Mouse (Mus musculus): ENCODE data around the gene Ablim1.

The Ablim1 gene

DNA sequence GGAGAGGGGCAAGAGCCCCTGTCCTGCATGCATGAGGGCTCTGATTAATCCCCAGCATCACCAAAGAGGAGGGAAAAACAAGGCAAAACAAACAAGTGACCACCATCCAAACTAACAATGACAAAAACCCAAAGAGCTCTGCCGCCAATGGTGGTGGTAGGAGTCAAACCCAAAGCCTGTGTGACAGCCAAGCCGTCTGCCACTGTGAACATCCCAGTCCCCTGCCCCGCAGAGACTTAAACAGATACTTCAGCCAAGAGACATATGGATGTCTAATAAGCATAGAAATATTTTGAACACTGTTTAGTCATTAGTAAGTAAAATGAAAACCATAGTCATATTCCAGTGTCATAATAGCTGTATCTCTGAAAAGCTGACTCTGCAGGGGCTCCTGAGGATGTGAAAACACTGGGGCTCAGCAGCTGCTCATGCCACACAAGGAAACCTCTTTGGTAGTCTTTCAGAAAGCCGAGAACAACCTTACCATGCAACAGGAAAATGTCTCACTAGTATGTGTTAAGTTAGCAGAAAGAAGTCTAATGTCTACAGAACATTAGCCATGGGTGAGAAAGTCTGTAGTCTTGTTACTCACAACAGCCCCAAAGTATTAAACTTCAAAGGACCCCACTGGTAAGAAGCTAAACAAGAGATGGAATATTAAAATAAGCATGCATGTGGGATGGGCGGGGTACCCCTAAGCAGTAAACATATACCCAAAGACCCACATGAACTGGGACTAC is 221.6 kb downstream of the Ablim1 start:
- DNase-seq = no peak

DNA sequence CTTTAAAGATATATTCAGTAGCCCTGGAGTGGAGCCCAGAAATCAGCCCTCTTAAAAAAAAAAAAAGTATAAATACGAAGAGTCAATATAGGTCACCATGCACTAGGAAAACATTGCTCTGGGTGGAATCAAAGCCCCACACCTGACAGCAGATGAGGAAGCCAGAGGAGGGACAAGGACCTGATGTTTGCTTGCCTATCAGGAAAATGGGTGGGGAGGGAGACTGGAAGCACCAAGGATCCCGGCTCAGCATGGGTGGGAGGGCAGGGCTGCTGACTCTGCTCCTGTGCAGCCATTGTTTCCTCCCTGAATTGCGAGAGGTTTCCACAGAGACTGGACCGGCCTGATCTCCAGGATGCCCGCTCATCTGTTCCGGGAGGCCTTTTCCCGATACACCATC is 223.4 kb downstream of the Ablim1 start:
- DNase-seq = no peak

DNA sequence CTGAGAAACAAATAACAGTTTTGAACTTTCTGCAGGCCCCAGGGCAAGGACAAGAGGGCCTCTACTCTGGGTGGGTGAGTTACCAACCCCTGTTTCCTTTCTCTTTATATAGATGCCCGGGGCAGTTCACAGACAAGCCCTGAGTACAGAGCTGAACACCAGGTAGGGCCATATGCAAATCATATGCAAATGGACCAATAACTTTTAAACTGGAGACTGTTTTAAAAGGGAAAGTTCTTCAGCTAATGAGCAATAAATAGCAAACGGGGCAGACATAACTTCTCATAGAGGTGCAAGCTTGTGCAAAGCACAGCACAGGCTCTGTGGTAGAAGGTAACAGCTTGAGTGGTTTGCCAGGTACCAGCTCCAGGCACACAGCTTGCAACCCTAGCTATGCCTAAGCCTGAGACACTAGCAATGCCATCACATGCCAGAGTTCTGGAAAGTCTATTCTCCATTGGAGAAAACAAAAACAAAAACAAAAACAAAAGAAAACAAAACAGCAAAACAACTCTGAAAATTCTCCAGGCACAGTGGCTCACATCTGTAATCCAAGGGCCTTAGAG is 225.8 kb downstream of the Ablim1 start:
- no peak for DNase-seq

DNA sequence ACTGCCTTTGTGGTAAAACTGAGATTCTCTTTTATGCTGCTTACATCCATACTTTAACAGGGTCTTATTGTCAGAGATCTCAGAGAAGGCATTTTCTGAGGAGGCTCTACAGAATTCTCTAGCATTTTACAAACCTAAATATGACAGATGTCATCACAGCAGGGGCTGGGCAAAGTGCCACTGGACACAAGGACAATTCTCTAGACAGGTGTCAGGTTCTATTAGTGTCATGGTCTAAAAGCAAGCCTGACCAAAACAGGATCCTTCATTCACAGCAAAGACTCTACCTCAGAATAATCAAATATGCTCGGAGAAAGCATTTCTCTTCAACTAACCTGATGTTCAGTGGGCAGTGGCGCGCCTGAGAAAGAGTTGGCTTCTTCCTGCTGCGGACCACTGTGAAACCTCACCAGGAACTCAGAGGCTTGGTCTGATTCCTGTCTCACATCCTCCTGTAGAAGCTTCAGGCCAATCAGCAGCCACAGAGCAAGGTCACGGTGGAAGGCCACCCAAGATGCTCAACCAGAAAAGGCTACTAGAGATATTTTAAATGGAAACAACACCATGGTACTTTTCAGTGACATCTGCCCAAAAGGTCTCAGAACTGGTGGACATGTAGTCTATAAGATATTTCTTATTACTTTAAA is 230.1 kb downstream of the Ablim1 start:
- no peak for DNase-seq

DNA sequence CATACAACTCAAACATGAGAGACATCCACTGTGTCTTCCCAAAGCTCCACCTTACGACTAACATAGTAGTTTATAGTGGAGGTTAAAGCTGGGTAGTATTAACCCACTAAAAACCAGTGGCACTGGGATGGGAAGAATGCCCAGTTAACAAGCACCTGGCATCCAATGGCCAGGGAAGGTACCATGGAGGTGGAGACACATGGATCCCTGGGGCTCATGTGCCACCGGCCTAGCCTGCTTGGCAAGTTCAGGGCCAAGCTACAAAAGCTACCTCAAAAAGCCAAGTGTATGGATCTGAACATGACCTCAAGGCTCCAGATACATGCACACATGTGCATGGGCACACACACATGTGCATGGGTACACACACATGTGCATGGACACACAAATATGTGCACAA is 230.8 kb downstream of the Ablim1 start:
- no peak for DNase-seq

DNA sequence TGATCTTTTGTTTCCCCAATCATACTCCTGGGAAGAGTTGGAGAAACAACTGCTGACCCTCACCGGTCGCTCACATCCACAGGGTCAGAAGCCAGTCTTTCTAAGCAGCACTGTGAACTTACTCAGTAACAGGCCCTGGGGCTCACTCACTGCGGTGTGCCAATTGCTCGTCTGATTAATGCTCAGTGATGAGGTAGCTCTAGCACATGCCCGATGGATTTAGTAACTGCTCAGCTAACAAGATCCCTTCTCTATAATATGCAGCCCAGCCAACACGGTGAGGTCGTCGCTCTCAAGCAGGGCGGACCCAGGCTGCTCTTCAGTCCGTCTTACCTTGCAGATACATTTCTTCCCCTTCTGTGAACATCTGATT is 231.6 kb downstream of the Ablim1 start:
- no peak for DNase-seq

DNA sequence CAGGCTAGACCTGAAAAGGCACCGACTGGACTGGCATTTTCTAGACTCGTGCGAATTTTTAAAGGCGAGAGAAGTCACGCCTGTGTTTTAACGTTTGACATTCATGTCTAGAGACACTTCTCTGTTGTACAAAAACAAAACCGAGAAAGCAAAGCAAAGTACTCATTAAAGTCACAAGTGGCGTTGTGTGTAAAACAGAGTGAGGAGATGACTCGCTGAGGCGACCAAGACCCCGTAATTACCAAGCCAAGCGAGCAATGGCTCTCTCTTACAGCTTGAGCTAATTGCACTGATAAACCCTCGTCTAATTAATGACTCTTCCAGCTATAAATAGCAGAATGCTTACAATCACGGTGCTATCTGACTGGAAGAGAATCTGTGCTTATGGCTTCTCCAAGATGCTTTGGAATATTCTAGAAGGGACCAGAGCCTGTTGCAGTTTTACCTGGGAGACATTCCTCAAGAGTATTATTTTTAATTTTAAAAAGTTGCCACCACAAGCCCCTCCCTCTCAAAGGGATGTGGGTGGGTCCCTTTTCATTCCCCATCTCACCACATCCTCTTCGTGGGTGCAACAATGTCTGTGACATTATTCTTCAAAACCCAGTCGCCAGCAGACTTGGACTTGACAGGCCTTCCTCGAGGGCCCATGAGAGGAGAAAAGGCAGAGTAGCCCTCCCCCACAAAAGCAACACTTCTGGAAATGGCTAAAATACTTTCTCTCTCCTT is 232.1 kb downstream of the Ablim1 start:
- no peak for DNase-seq

DNA sequence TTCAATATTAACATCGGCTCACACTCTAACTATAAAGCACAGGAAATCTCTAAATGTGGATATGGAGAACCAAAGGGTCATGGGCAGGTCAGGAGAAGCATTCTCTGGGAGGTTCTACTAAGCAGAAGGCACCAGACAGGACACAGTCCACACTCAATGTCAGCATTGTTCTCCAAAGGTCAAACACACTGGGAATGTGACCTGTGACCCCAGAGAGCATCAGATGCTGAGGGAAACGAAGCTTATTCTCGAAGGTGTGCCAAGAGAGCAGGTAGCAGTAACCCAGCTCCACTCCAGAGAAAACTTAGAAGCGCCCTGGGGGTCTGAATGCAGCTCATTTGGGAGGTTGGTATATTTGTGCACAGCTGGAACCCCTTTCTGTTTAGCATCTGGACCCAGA is 233.2 kb downstream of the Ablim1 start:
- DNase-seq = no peak

DNA sequence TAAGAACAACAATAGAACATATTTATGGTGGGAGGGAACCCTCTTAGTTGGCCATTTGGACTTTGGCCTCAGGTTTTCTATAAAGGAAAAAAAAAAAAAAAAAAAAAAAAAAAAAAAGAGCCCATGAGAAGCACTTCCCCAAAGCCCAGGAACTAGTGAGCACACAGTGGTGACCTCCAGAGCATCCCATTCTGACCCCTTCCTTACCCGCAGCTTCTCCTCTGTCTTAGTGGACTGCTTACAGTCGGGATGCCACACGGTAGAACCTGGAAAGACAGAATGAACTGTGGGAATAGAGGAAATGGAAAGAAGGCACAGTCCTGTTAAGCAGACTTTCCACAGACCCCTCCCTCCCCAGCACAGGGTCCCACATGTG is 235.1 kb downstream of the Ablim1 start:
- DNase-seq = no peak

DNA sequence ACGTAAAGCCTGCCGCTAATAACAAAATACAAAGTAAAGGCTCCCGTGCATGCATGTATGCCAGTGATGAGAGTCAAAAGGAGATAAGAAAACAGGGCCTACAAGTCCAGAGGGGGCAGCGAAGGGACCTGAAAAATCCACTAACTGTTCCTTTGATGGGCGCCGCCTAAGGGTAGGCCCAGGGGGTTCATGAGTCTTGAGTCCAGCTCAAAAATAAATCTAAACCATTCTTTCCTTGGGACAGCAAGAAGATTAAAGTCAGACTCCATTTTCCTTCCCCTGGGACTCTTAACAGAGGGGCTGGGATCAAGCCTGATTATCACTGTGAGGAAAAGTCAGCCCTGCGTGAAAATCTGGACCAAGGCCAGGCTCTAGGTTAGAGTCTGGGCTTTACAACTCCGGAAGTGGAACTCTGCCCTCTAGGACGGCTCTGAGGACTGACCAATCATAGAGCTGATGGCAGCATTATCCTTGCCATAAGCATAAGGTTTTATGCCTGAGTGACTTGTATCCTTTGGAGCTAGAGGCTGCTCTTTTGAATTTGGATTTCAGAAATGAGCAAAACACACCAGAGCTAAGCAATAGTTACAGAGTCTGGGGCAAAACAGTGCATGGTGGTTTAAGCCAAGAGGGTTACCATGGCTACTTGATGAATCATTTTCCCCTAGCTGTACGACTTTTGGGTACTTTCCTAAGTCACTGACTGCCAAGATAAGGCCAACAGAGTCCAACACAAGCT is 235.7 kb downstream of the Ablim1 start:
- DNase-seq = no peak

DNA sequence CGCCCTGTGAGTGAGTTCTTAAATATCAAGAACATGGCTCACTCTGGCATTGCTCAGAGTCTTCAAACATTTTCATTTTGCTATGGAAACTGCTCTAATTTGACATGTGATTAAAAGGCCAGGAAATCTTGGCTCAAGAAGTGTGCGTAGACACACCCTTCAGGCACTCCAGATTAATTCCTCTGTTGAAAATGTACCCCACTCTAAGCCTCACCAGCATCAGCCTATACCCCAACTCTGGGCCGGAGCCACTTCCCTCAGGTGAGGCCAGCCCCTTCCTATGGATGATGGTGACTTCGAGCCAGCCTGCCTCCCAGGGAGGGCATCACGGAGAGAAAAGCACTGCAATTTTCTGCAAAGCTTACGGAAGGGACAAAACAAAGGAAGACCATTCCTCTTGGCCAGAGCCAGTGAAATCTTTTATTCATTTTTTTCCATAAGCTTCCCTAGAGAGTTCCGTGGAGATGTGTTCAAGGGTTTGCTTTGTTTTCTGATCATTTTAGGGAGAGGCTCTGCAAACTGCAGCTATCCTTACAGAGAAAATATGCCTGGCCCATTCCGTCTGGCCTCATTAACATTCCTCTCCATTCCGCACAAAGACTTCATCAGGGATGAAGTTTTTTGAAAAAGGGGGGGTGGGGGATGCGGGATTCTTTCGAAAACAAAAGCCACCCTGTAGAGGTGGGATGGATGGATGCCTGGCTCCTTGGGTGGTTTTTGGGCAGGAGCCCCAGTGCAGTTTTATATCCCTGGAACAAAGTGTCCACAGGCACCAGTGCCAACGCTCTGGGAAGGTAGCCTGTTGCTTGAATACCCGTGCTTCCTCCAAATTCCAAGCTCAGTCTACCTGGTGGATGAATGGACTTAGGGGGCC is 236.7 kb downstream of the Ablim1 start:
- DNase-seq = no peak

DNA sequence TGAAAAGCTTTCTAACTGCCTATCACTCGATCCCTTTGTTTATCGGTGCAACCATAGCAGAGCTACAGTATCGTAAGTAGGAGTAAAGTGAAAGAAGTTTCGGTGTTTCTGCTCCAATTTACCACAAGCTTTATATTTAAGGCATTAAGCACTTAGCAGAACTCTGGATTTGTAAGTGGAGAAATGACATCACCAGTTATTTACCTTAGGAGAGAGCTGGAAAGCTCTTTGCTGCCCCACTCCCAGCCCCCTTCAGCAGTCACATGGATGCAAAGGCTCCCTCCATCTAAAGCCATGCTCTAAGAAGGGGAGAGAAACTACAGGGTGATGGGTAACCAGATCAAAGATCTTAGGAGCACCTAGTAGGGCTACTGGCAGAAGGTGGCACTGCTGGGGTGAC is 241.3 kb downstream of the Ablim1 start:
- DNase-seq = no peak

DNA sequence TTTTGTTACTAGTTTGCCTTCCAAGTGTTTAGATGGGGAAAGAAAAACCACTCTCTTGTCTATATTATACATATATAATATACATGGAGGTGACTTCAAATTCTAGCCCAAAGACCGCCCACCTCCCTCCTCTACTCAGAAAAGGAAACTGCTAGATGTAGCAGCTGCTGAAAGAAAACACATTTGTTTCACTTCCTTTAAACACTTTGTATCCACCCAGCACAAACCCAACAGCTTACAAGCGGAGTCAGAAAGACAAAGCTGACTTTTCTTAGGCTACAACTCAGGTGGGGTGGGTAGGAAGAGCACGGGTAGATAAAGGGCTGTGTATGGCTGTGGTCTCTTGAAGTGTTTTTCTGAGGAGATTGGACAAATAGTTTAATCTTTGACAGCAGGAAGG is 242.0 kb downstream of the Ablim1 start:
- no peak for DNase-seq

DNA sequence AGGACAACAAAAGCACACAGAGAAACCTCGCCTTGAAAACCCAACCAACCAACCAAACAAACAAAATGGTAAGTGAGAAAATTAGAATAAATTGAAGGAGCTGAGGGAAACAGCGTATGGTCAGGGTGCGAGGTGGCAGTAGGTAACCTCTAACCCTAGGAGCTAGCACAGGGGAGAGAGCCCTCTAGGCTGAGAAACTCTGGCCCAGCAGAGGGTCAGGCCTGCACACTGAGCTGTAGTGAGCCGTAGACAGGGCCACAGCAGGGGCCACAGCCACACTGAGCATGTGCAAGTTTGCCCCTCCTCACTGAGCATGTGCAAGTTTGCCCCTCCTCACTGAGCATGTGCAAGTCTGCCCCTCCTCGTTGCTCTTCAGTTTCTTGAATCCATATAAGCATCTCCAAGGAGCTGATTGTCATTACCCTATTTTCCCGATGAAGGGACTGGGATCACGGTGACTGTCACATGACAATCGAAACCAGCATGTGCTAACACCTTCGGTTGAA is 247.6 kb downstream of the Ablim1 start:
- DNase-seq = no peak

DNA sequence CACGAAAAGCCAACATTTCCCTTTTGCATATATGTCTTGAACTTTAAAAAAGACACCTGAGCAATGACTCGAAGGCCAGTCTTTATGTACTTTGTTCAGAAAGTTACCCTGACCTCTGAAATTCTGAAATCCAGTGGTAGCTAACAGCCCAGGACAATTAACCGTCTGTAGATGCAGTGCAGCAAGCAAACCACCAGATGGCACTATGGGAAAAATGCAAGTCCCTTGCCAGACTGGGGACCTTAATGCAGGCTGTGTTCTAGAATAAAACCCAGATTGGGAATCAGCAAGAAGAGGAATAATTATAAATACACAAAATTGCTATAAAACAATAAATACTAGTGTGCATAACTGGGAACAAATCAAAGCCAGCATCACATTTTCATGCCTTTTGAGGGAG is 248.4 kb downstream of the Ablim1 start:
- peak; percentile 54 for DNase-seq

DNA sequence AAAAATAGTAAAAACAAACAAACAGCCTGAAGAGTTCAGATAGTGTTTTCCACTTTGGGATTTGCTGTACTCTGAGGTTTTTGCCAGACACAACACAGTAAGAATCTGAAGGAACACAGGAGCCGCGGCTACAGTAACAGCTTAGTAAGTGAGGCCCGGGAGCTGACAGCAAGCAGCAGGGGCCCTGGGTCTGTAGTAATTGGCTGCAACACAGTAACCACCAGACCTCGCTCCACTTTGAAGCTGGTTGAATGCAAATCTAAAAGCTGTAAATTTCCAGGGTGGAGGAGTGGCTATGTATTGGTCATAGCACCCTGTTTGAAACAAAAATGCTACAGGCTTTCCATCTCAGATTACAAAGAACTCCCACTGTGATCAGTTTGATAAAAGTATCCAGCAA is 252.0 kb downstream of the Ablim1 start:
- DNase-seq = no peak

DNA sequence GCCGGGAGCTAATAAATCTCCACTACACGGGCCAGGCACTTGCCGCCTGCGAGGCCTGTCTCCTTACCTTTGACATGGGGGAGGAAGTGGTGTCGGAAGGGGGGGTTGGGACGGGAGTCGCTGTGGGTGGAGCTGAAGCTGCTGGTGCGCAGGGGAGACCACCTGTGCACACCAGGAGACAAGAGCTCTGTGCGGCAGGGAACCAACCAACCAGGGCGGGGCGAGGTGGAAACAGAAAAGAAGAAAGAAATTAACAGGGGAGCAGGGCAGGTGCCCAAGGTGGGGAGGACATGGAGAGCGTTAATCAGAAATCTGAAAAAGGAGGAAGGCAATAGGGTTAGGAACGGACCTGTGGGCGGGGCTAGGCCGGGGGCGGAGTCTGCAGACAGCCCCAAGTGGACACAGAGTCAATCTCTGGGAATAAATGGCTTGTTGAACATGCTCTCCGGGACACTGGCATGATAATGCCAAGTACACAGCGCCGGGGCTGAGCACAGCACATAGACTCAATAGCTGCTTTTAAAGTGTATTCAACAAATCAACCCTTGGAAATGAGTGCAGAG is 255.6 kb downstream of the Ablim1 start:
- no peak for DNase-seq

DNA sequence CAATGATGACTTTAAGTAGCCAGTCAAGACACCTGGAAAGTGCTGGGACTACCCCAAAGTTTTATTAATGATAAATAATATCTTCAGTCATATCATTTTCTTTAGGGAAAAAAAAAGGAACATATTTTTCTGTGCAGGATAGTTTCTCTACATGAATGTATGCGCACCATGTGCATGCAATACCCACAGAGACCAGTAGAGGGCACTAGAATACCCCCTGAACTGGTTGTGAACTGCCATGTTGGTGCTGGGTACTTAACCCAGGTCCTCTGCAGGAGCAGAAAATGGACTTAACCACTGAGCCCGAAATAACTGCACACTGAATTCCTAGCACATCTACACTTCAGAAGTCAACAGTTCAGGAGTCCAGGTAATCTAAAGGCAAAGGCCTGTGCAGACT is 257.2 kb downstream of the Ablim1 start:
- DNase-seq = no peak

DNA sequence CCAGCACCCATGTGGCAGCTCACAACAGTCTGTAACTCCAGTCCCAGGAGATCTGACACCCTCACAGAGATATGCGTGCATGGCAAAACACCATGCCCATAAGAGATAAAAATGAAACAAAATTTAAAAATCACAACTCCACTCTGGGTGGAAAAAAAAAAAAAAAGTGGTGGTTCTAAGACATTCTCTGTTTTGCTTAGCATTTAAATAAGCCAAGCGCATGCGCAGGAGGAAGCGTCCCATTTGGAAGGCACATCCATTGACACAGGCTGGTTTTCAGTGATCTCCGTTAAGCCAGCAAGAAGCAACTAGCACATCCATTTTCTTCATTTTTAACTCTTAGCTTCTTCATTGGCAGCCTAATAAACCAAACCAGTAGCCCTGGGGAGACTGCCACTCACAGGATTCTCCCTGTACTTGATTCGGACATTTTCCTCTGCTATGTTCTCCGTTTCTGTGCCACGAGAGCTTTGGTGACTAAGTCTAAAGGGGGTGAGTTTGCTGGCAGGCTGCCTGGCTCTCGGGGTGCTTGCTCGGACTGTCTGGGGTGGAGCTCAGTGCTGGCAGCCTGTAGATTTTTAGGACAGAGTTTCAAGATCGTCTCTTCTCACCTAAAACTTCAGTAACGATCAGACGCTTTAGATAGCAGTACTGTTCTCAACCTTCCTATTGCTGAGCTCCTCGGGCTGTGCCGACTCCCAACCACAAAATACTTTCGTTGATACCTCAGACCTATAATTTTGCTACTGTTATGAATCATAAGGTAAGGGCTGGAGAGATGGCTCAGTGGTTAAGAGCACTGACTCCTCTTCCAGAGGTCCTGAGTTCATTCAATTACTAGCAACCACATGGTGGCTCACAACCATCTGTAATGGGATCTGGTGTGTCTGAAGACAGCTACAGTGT is 259.3 kb downstream of the Ablim1 start:
- DNase-seq = peak; percentile 46

DNA sequence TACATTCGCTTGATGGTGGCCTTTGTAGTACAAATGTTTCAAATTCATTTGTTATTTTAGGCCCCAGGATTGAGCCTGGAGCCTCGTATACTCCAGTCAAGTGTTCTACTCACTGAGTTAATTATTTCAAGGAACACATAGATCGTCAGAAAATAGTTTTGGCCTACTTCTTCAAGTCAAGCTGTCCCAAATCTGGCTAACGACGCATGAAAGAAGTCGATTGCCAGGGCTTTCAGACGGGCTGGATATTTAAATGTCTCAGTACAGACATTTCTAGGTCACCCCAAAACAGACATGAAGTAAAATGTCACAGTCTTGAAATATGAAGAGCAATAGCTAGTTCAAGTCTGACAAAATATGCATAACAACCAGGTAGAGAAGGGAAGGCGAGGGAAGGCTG is 261.8 kb downstream of the Ablim1 start:
- DNase-seq = no peak

DNA sequence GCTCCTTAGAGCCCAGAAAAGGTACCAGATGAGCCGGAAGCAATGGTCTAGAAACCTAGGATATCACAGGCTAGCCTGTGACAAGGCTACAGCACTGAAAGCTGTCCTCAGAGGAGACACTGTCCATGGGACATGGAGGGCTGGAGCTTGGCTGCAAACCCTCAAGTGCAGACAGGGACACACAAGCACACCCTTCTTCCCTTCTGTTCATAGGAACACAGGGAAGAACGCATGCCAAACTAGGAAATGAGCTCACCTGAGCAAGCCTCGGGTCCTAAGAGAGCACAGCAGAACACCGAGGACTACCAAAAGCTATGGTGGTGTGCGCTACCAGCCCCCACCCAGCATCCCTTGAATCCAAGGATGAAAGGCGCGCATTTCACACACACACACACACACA is 262.7 kb downstream of the Ablim1 start:
- no peak for DNase-seq

Data from right cerebral cortex, postnatal 14 days (tissue).